Mouse (Mus musculus): ENCODE data around the gene Ass1. TPM values are rescaled to one million over a fixed set of nuclear protein-coding genes. Genes with fewer than 3 reads are reported as not detected.
"Not testable (repeated sequence)": the region's sequence is repeated elsewhere in the genome, so short reads cannot be mapped to it uniquely, and the experiment has no call there.

Ass1 gene
- polyA plus RNA-seq, 2 experiments from 2014 or later = 415 to 537 TPM

DNA sequence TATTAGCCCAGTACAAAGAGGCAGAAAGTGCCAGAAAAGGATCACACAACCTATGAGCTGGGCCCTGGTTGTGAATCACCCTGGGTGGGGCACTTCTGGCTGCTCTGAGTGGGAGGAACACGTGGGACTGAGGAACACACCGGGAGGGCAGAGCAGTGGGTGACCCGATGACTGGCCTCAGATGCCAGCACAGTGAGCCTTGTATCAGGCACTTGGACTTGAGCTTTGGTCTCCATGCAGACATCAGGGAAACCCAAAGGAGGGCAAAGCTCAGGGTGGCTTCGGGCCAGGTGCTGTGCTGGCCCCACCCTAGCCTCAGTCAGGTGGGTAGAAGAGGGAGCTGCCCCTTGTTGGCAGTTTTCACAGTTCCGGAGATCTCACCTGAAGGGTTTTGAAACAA, 71.6 kb downstream of the Ass1 start:
- no peak for ATAC-seq

DNA sequence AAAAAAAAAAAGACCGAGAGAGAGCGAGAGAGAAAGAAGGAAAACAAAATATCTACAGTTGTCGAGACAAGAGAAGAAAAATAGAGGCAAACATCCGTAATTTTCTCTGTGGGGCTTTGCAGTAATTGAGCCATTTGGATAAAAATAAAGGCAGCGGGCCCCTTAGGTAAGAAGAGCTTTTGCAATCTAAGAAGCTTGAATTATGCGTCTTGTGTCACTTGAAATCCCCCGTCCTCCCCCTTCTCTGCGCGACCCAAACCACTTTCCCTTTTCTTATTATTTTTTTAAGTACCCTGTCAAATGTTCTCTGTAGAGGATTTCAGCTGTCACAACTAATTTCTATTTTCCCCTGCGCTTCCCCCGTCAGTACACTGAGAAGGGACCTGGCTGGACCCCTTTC, 77.7 kb downstream of the Ass1 start:
- ATAC-seq = no peak

DNA sequence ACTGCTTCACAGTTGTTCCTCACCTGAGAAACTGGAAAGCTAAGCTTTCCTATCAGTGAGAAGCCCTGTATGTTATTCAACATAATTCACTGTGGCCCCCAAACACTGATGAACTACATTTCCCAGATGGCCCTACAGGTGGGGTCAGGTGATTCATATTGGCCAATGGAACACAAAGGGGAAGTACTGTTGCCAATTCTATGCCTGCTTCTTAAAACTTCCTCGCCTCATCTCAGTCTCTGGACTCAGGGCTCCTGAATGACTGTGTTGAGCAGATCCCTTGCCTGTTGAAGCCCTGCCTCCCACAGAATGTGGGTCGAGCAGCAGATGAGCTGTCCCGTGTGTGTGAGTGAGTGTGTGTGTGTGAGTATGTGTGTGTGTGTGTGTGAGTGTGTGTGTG, 80.5 kb downstream of the Ass1 start:
- ATAC-seq = no peak

DNA sequence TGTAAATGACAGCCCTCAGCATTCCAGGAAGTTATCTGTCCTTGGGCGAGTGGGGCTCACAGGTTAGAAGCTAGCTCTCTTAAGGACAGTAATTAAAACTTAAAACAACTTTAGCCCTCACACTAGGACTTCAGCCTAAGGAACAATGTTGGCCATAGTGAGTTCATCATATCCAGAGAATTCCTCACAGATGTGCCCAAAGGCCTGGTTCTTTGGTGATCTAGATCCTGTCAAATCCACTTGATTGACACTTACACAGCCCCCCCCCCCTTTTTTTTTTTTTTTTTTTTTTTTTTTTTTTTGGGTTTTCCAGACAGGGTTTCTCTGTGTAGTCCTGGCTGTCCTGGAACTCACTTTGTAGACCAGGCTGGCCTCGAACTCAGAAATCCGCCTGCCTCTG, 81.3 kb downstream of the Ass1 start:
- ATAC-seq = not testable (repeated sequence)

DNA sequence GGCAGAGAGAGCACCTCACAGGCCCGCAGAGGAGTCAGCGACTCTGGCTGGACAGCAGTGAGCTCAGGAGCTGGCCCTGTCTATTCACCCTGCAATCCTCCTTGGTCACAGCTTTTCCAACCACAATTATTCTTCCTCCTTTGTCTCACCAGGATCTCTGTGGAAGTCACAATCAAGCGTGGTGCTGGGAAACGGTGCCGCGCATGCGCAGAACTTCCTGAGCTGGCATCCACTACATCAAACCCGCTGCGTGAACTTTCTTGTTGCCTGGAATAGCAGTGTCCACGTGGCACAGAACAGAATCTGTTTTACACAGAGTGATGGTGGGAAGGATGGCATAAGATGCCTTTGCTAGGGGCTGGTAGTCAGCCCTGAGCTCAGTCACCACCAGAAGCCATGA, 82.0 kb downstream of the Ass1 start:
- no peak for ATAC-seq

DNA sequence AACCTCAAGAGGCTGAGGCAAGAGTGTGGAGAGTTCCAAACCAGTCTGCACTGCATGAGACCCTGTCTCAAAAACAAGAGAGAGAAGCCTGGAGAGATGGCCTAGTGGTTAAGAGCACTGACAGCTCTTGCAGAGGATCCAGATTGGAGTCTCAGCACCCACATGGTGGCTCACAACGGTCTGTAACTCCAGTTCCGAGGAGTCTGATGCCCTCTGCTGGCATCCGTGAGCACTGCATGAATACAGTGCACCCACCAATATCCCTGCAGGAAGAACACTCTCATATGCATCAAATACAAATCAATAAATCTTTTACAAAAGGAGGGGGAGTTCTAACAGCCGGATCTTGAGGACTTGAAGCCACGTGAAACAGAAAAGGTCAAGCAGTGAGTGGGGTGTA, 84.6 kb downstream of the Ass1 start:
- ATAC-seq = no peak

Other genes with a start within 250 kb of the Ass1 start
- 1 to 10 TPM in 1 of 2 experiments, under 1 TPM in 1; 0.63 to 1.4 TPM for gene Ncs1, start 224.4 kb upstream of the Ass1 start, polyA plus RNA-seq (2017; shearing (Covaris generic))
- under 1 TPM; 0.36 to 0.48 TPM for gene Hmcn2, start 155.8 kb upstream of the Ass1 start, polyA plus RNA-seq (2017; shearing (Covaris generic))
- 10 to 100 TPM; 46.2 to 64.6 TPM for gene Fubp3, start 102.4 kb downstream of the Ass1 start, polyA plus RNA-seq (2017; shearing (Covaris generic))
- gene Prdm12, start 169.8 kb downstream of the Ass1 start, polyA plus RNA-seq (2017; shearing (Covaris generic)) = not detected
- gene Exosc2, start 200.5 kb downstream of the Ass1 start, polyA plus RNA-seq (2017; shearing (Covaris generic)) = 10 to 100 TPM; 43.5 to 65.7 TPM
- gene Abl1, start 218.2 kb downstream of the Ass1 start, polyA plus RNA-seq (2017; shearing (Covaris generic)) = 1 to 10 TPM; 6.9 to 8.2 TPM